Mouse (Mus musculus): ENCODE results near the gene Gm29289.
"Not testable (repeated sequence)": the region's sequence is repeated elsewhere in the genome, so short reads cannot be mapped to it uniquely, and the experiment has no call there.

The Gm29289 gene

DNA sequence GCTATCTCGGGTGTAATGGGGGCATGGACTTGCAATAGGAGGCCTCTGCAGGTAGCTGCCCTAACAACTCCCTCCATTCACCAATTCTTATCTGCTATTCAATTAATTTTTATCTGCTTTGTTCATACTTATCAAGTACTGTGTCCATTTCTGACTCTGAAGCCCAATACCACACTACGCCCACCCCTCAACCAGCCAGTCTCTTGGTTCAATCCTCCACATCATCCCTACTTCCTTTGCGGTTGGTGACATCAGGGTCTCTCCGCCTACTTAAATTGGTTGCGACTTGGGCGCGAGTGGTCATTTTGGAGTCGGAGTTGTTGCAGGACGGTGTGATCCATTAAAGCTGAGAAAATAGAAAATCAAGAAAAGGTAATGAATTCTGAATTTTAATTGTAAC lies at the start of gene Gm29289:
Gene Gm29289 (plus strand): TSS at position 301 of the 400 bp plus-strand sequence.
- DNase-seq = not testable (repeated sequence)

DNA sequence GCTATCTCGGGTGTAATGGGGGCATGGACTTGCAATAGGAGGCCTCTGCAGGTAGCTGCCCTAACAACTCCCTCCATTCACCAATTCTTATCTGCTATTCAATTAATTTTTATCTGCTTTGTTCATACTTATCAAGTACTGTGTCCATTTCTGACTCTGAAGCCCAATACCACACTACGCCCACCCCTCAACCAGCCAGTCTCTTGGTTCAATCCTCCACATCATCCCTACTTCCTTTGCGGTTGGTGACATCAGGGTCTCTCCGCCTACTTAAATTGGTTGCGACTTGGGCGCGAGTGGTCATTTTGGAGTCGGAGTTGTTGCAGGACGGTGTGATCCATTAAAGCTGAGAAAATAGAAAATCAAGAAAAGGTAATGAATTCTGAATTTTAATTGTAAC lies 31.7 kb upstream of the Gm29289 start, which contains the start of gene Gm10352:
Gene Gm10352 (plus strand): TSS at position 301 of the 400 bp plus-strand sequence.
- DNase-seq = not testable (repeated sequence)
